Mouse (Mus musculus) right cerebral cortex, postnatal 10 days (tissue): ENCODE measurements around the gene Ccne1.

ENCODE experiments used
- DNase-seq, 2 experiments: peaks; one replicate each; pipeline ENCODE4 v3.0.0; 2021; ENCODE audit warnings: low spot score in 2 of 2

Gene Ccne1

GRCm38 (mm10) chr7:38054246-38054645 lies 53.1 kb downstream of the Ccne1 start:
- no peak for DNase-seq
